Mouse (Mus musculus): ENCODE measurements around the gene Thap4. TPM values are rescaled to one million over a fixed set of nuclear protein-coding genes. Genes with fewer than 3 reads are reported as not detected.
A peak's percentile ranks its signal among the peaks of the same experiment; 100 is the strongest.

Gene Thap4
- polyA plus RNA-seq, 1 experiment from 2014 or later: 47.2 TPM

DNA sequence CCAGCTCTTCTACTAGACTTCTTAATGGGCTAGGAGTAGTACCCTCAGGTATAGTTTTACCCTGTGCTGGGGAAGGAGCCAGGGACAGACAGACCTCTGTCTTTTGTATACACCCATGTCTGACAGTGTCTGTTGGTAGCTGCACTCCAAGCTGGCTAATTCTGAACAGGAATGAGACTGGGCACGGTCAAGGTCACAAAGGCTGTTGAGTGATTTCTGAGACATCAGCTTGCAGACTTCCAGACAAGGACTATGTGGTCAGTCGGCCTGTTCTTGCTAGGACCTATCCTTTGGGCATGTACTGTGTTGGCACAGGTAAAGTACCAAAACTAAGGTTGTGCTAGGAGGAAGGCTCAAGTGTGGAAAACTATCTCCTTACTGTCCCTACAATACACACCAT lies 38.5 kb downstream of the Thap4 start:
- H3K4me2 ChIP-seq: no peak overlapping the region
- no peak for ATAC-seq (ENCODE audit: insufficient number of reproducible peaks, low FRiP score)
- WGBS: 44% methylated on average over 2 of the region's 2 CpGs
- no peaks in the 10 kb centered on the region for H3K27me3 ChIP-seq (replicated peaks)
- H3K9me3 ChIP-seq (replicated peaks): no peaks in the 10 kb centered on the region
- H3K36me3 ChIP-seq: peaks cover 35% of the 10 kb centered on the region
- no peak overlapping the region for H3K9ac ChIP-seq
- H3K27ac ChIP-seq (ENCODE audit: poor library complexity, severe bottlenecking): 0 out of 2 replicates have a peak overlapping the region, but pooled peaks have one; percentile 48
- H3K4me3 ChIP-seq: no peak overlapping the region
- H3K4me1 ChIP-seq (replicated peaks): peaks cover 23% of the 10 kb centered on the region

GRCm38 (mm10) chr1:93705389-93705788 lies 49.3 kb downstream of the Thap4 start:
- ATAC-seq (ENCODE audit: insufficient number of reproducible peaks, low FRiP score): no peak
- no peak overlapping the region for H3K27ac ChIP-seq (ENCODE audit: poor library complexity, severe bottlenecking)
- no peaks in the 10 kb centered on the region for H3K27me3 ChIP-seq (replicated peaks)
- WGBS: 67% methylated on average over 3 of the region's 3 CpGs
- no peak overlapping the region for H3K4me3 ChIP-seq
- H3K9ac ChIP-seq: no peak overlapping the region
- H3K36me3 ChIP-seq: peaks cover 38% of the 10 kb centered on the region
- H3K9me3 ChIP-seq (replicated peaks): no peaks in the 10 kb centered on the region
- H3K4me2 ChIP-seq: no peak overlapping the region
- no peaks in the 10 kb centered on the region for H3K4me1 ChIP-seq (replicated peaks)

DNA sequence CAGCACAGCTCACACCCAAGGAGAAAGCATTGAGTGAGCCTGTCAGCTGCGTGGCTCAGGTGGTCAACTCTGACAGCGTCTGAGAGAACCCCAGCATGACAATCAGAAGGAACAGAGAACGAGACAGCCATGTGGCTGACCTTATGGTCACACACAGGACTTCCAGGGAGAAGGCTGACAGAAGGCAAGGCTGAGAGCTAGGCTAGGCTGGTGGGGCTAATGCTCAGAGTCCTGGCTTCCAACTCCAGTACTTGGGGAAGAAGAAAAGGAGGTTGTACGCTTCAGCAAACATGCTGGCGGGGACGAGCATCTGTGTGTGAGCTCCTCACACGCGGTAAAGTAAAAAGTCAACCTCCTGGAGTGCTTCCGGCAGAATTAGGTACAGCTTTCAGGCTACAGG lies 50.3 kb downstream of the Thap4 start:
- peaks cover 38% of the 10 kb centered on the region for H3K36me3 ChIP-seq

DNA sequence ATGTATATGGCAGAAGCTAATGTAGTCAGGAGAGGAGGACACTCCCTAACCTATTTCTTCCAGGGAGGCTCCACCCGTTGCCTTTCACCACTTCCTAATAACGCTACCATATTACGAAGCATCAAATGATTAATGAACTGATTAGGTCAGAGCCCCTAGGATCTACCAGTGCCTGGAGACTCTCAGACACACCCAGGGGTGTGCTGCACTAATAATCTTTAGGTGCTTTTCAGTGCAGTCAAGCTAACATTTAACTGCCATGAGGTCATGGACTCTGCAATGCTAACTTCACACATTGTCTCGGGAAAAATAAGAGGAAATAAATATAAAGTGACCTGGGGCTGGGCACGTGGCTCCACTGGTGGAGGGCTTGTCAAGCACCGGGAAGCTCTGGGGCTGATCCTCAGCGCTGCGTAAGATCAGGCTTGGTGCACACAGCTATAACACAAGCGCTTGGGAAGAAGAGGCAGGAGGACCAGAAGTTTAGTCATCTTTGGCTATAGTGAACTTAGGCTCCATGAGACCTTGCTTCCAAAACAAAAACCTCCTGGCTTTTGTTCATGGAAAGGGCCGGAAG lies 51.1 kb downstream of the Thap4 start:
- WGBS: 91% methylated on average over 10 of the region's 10 CpGs
- Histone ChIP-seq H3K9ac (no peak overlapping the region), H3K27ac (ENCODE audit: poor library complexity, severe bottlenecking) (no peak overlapping the region), H3K9me3 (replicated peaks) (no peaks in the 10 kb centered on the region), H3K36me3 (peaks cover 37% of the 10 kb centered on the region), H3K4me3 (no peak overlapping the region), H3K27me3 (replicated peaks) (no peaks in the 10 kb centered on the region), H3K4me2 (no peak overlapping the region), H3K4me1 (replicated peaks) (no peaks in the 10 kb centered on the region)
- no peak for ATAC-seq (ENCODE audit: insufficient number of reproducible peaks, low FRiP score)

More for the DNA sequence above, 50.3 kb downstream of the Thap4 start:
- H3K4me3 ChIP-seq: no peak overlapping the region
- no peaks in the 10 kb centered on the region for H3K9me3 ChIP-seq (replicated peaks)
- H3K27me3 ChIP-seq (replicated peaks): no peaks in the 10 kb centered on the region
- no peak overlapping the region for H3K4me2 ChIP-seq
- WGBS: 90% methylated on average over 9 of the region's 9 CpGs
- ATAC-seq (ENCODE audit: insufficient number of reproducible peaks, low FRiP score): no peak
- no peak overlapping the region for H3K27ac ChIP-seq (ENCODE audit: poor library complexity, severe bottlenecking)
- no peaks in the 10 kb centered on the region for H3K4me1 ChIP-seq (replicated peaks)
- no peak overlapping the region for H3K9ac ChIP-seq

GRCm38 (mm10) chr1:93702106-93702505 lies 52.6 kb downstream of the Thap4 start:
- ATAC-seq (ENCODE audit: insufficient number of reproducible peaks, low FRiP score): no peak
- H3K4me3 ChIP-seq: no peak overlapping the region

GRCm38 (mm10) chr1:93699159-93699558 lies 55.5 kb downstream of the Thap4 start:
- no peak overlapping the region for H3K27ac ChIP-seq (ENCODE audit: poor library complexity, severe bottlenecking)
- H3K4me1 ChIP-seq (replicated peaks): peaks cover 30% of the 10 kb centered on the region
- ATAC-seq (ENCODE audit: insufficient number of reproducible peaks, low FRiP score): no peak
- no peak overlapping the region for H3K4me2 ChIP-seq
- no peak overlapping the region for H3K4me3 ChIP-seq
- peaks cover 27% of the 10 kb centered on the region for H3K36me3 ChIP-seq
- WGBS: 75% methylated on average over 4 of the region's 4 CpGs
- H3K9ac ChIP-seq: no peak overlapping the region
- no peaks in the 10 kb centered on the region for H3K9me3 ChIP-seq (replicated peaks)
- no peaks in the 10 kb centered on the region for H3K27me3 ChIP-seq (replicated peaks)

More at GRCm38 (mm10) chr1:93702106-93702505, 52.6 kb downstream of the Thap4 start:
- Histone ChIP-seq H3K4me2 (no peak overlapping the region), H3K36me3 (peaks cover 34% of the 10 kb centered on the region), H3K9me3 (replicated peaks) (no peaks in the 10 kb centered on the region), H3K4me1 (replicated peaks) (peaks cover 10% of the 10 kb centered on the region), H3K27ac (ENCODE audit: poor library complexity, severe bottlenecking) (no peak overlapping the region), H3K27me3 (replicated peaks) (no peaks in the 10 kb centered on the region), H3K9ac (no peak overlapping the region)
- 59% methylated on average over 1 of the region's 1 CpGs for WGBS

DNA sequence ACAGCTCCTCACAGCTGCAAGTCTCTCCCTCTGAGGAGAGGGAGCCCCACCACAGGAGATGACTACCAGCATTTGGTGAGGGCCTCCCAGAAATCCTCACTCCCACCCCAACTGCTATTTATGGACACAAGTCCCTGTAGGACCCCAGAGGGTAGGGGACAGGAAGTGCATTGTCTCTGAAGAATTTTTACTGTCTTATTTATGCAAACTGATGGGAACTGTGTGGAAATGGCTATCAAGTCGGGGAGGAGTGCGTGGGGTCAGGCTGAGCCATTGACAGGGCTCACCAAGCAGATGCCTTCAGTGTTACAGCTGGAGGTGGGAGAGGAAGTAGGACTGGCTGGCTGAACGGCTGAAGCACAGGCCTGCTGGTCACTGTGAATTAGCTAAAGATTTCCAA lies 57.3 kb downstream of the Thap4 start:
- 29% methylated on average over 3 of the region's 3 CpGs for WGBS
- no peaks in the 10 kb centered on the region for H3K9me3 ChIP-seq (replicated peaks)
- no peak overlapping the region for H3K9ac ChIP-seq
- H3K4me3 ChIP-seq: no peak overlapping the region
- peaks cover 30% of the 10 kb centered on the region for H3K4me1 ChIP-seq (replicated peaks)
- no peaks in the 10 kb centered on the region for H3K27me3 ChIP-seq (replicated peaks)
- no peak overlapping the region for H3K4me2 ChIP-seq
- peak overlapping the region; percentile 48 for H3K27ac ChIP-seq (ENCODE audit: poor library complexity, severe bottlenecking)
- peaks cover 18% of the 10 kb centered on the region for H3K36me3 ChIP-seq
- ATAC-seq (ENCODE audit: insufficient number of reproducible peaks, low FRiP score): no peak

- Histone ChIP-seq H3K9ac (no peak overlapping the region), H3K4me3 (no peak overlapping the region), H3K27ac (ENCODE audit: poor library complexity, severe bottlenecking) (peak overlapping the region; percentile 60; the same call in 1 of the 2 replicates), H3K36me3 (peaks cover 35% of the 10 kb centered on the region), H3K27me3 (replicated peaks) (no peaks in the 10 kb centered on the region), H3K9me3 (replicated peaks) (no peaks in the 10 kb centered on the region), H3K4me1 (replicated peaks) (peaks cover 30% of the 10 kb centered on the region), H3K4me2 (no peak overlapping the region)
- 45% methylated on average over 6 of the region's 6 CpGs for WGBS
- ATAC-seq (ENCODE audit: insufficient number of reproducible peaks, low FRiP score): peak; percentile 57
Observed at GRCm38 (mm10) chr1:93694966-93695365, 59.7 kb downstream of the Thap4 start.

DNA sequence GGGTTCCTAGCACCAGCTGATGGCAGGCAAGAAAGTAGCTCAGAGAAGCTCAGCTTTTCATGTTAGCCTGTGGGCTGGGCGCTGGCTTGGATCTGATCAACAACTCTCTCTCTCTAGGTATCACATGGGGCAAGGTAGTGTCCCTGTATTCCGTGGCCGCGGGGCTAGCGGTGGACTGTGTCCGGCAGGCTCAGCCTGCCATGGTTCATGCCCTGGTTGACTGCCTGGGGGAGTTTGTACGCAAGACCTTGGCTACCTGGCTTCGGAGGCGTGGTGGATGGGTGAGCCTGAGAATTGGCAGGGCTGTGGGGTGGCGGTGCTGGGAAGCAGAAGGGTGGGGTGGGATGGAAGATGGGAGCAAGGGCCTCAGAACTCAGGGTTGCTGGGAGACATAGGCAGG lies 60.7 kb downstream of the Thap4 start:
- Histone ChIP-seq H3K9me3 (replicated peaks) (no peaks in the 10 kb centered on the region), H3K36me3 (peaks cover 38% of the 10 kb centered on the region), H3K4me3 (no peak overlapping the region), H3K4me2 (no peak overlapping the region), H3K27ac (ENCODE audit: poor library complexity, severe bottlenecking) (no peak overlapping the region), H3K9ac (no peak overlapping the region), H3K27me3 (replicated peaks) (no peaks in the 10 kb centered on the region), H3K4me1 (replicated peaks) (peaks cover 30% of the 10 kb centered on the region)
- ATAC-seq (ENCODE audit: insufficient number of reproducible peaks, low FRiP score): no peak
- WGBS: 95% methylated on average over 10 of the region's 10 CpGs

DNA sequence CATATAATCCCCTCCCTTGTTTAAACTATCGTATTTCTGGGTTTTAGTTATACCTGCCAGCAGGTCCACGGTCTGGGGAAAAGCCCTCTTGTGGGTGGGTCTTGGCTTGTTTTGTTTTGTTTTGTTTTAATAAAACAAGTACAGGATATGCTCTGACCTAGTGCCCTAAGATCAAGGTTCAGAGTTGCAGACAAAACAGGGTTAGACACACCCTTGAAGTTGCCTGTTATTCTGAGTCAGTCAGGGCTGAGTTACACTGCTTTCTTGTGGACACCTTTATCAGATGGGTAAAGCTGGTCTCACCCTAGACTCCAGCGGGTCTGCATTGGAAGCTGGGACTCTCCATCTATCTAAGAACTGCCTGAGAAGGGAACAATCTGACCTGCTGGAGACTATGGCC lies 61.2 kb downstream of the Thap4 start:
- no peaks in the 10 kb centered on the region for H3K9me3 ChIP-seq (replicated peaks)
- H3K4me2 ChIP-seq: no peak overlapping the region
- ATAC-seq (ENCODE audit: insufficient number of reproducible peaks, low FRiP score): no peak
- no peak overlapping the region for H3K27ac ChIP-seq (ENCODE audit: poor library complexity, severe bottlenecking)
- H3K4me3 ChIP-seq: no peak overlapping the region
- 71% methylated on average over 3 of the region's 3 CpGs for whole genome bisulfite sequencing
- H3K27me3 ChIP-seq (replicated peaks): no peaks in the 10 kb centered on the region
- H3K36me3 ChIP-seq: peaks cover 38% of the 10 kb centered on the region
- no peak overlapping the region for H3K9ac ChIP-seq
- peaks cover 33% of the 10 kb centered on the region for H3K4me1 ChIP-seq (replicated peaks)

DNA sequence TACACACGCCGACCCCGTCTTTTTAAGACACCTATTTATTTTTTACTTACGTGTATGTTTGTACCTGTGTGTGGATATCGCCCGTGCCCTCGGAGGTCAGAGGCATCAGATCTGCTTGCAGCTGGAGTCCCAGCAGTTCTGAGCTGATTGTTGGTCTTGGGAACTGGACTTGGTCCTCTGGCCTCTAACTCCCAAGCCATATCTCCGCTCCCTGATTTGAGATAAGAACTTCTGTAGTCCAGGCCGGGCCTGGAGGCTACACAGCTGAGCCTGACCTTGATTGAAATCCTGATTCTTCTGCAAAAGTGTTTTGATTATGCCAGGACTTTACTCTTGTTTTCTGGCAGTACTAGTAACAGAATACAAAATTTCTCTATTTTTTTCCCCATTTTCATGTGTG lies 61.9 kb downstream of the Thap4 start:
- H3K27ac ChIP-seq (ENCODE audit: poor library complexity, severe bottlenecking): no peak overlapping the region
- WGBS: 76% methylated on average over 9 of the region's 9 CpGs
- no peak overlapping the region for H3K4me2 ChIP-seq
- no peak for ATAC-seq (ENCODE audit: insufficient number of reproducible peaks, low FRiP score)
- no peaks in the 10 kb centered on the region for H3K27me3 ChIP-seq (replicated peaks)
- H3K36me3 ChIP-seq: peaks cover 38% of the 10 kb centered on the region
- H3K9ac ChIP-seq: no peak overlapping the region
- H3K4me1 ChIP-seq (replicated peaks): peaks cover 36% of the 10 kb centered on the region
- H3K4me3 ChIP-seq: no peak overlapping the region
- H3K9me3 ChIP-seq (replicated peaks): no peaks in the 10 kb centered on the region

DNA sequence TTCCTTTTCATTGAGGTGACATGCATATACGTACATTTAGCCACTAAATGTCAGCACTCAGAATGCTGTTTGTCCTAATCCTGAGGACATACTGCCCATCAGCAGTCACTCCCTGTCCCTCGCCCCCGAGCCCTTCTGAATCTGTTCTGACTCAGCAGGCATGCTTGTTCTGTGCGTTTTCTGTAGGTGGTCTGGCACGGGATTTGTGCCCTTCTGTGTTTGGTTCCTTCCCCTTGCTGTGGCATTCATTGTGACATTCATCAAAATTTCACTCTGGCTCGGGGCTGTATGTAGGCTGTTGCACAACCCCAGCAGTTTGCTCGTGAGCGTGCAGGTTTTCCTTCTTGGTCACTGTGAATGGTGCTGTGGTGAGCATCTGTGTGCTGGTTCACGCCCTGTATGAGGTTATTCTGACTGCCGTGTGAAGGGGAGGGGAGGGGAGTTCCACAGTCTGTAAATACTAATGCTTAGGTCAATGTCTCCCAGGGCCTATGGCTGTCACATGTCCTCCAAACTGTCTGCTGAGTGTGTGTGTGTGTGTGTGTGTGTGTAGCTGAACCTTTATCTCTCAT lies 62.8 kb downstream of the Thap4 start:
- peaks cover 36% of the 10 kb centered on the region for H3K4me1 ChIP-seq (replicated peaks)
- H3K9me3 ChIP-seq (replicated peaks): no peaks in the 10 kb centered on the region
- H3K27ac ChIP-seq (ENCODE audit: poor library complexity, severe bottlenecking): no peak overlapping the region
- WGBS: 86% methylated on average over 10 of the region's 10 CpGs
- no peaks in the 10 kb centered on the region for H3K27me3 ChIP-seq (replicated peaks)
- no peak for ATAC-seq (ENCODE audit: insufficient number of reproducible peaks, low FRiP score)
- H3K9ac ChIP-seq: no peak overlapping the region
- H3K4me3 ChIP-seq: no peak overlapping the region
- H3K36me3 ChIP-seq: peaks cover 38% of the 10 kb centered on the region
- no peak overlapping the region for H3K4me2 ChIP-seq

All from heart, embryonic 12.5 days (tissue).